Mouse (Mus musculus) heart, postnatal 36 days (tissue): ENCODE data around the gene Rnf26. TPM values are rescaled to one million over a fixed set of nuclear protein-coding genes. Genes with fewer than 3 reads are reported as not detected.

Source experiments
- DNase-seq, 2 experiments: peaks; one replicate each; pipeline ENCODE4 v3.0.0; 2021 to 2022
- intact Hi-C: fragments of 180-260 bp; cut with DNase I; formaldehyde crosslinking; loops from one replicate; pipeline ENCODE4 v1.15.1; 2025
- total RNA-seq, 2 experiments: library from RNA; stranded (reverse); gene quantifications; 2 replicates each; pipeline ENCODE4 v1.2.3; 2021

The Rnf26 gene
- total RNA-seq: 1 to 10 TPM; 6.7 to 7.6 TPM

DNA sequence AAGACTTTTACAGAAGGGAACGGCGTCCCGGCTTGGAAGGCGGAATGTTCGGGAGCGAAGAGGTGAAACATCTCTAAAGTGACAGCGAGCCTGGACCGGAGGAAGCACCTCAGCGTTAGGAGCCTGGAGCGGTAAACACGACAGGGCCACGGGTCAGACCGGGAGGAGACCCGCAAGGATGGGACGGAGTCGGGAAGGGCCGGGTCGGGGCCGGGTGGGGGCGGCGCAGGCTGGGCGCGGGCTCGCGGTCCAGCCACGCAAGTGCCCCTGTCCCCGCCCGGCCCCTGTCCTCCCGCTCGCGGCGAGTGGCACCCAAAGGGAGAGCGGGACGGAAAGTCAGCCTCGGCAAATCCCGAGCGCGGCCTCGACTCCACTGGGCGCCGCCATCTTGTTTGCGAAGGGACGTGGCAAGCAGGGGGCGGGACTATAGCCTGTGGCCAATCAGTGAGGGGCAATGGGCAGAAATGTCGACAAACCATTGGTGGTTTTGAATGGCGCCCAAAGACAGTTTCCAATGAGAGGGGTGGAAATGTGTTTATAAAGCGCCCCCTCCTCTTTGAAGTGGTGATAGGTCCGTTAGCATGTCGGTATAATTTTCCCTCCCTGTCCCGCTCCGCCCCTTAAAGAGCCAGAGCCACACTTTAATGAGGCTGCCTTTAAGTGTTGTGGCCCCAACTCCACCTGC, at the start of gene Rnf26, which contains the start of gene Gm49380:
Rnf26 (minus strand) TSS at position 413 of the 685 bp plus-strand sequence.
Gm49380 (minus strand) TSS at position 396 of the 685 bp plus-strand sequence.
- intact Hi-C loops: no loop called here
- DNase-seq: peak; percentile 93 to 94

DNA sequence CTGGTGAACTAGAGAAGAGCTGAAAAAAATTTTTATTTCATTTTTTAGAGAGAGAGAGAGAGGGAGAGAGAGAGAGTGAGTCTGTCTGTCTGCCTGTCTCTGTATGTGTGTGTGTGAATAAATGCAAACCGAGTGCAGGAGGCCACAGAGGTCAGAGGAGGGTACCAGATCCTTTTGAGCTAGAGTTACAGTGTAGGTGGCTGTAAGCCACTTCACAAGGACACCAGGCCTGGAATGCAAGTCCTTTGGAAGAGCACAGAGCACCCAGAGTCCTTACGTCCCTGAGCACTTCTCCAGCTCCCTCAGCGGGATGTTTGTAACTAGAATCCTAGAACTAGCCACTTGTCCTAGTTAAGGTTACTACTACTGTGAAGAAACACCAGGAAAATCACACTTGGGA, 46.6 kb upstream of the Rnf26 start:
- DNase-seq: no peak
- intact Hi-C loops: no loop called here

DNA sequence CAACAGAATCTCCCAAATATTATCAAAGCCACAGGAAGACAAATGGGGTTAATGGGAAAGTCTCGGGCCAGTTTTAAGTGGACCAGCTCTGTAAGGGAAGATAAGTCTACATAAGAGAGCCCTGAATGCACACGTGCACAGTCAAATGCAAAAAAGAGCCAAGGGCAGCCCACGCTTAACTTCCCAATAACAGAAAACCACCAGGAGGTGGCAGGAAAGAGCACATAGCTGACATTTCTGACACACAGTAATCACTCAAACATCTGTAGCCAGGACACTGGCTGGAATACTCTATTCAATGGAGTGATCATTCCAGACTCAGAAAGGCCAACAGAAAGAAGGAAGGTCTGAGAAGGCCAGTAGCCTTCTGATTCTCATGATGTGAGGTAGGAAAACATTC, 34.0 kb upstream of the Rnf26 start:
- no peak for DNase-seq

DNA sequence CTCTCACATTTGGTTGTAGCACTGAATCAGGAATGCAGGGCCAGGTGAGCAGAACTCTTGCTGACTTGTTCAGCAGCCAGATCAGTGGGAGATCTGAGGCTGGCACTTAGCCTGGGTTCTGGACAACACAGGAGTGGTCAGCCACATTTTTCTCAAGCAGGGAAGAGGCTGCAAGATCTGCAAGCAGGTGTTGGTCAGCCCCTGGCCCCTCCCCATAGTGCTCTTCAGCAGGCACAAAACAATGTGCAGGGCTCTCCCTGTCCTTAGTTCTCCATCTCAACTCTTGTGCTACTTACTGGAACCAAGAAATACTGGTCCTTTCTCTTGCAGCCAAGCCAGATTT, 31.4 kb upstream of the Rnf26 start:
- DNase-seq: no peak
- intact Hi-C loops: no loop called here

More for the DNA sequence above, 34.0 kb upstream of the Rnf26 start:
- intact Hi-C loops: loop anchor here (1.0 kb wide), 1 partner anchor 21 kb away; no protein-coding TSS in a partner anchor

DNA sequence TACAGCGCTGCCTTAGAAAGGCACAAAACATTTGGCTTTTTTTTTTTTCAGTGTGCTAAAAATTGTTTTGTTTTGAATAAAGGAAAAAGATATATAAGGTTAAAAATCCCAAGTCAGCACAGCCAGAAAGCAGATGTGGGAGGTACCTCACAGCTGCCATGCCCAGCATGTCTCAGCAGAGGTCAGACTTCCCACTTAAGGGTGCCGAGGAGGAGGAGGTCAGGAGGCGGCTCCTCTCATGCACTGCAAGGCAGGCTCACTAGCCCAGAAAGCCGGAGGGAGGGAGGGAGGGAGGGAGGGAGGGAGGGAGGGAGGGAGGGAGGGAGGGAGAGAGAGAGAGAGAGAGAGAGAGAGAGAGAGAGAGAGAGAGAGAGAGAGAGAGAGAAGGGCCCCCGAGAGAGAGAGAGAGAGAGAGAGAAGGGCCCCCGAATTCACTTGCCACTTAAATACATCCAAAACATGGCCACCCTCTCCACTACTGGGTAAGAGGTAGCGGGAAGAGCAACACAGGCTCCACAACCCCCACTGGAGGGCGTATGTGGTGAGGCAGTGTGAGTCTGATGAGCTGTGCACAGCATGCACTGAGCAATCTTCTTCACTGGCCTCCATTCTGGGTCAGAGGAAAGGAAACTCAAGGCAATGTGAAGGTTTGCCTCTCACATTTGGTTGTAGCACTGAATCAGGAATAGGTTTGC, 30.9 kb upstream of the Rnf26 start:
- DNase-seq: no peak
- intact Hi-C loops: no loop called here

DNA sequence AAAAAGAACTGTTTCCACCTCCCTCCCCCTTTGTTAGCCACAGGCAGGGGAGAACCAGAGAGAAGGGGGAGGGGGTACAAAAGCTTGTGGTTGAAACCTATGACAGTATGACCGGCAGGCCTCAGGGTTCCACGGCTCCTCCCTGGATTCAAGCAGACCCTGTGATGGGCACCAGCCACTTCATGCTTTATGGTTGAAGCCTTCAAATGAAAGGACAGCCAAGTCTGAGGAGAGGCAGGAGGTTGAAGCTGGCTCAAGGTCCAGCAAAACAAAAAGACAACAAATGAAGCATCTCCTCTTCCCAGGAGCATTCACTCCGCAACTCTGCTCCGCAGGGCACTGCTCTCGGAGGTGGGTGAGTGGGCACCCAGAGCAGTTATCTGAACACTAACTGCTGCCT, 30.1 kb upstream of the Rnf26 start:
- intact Hi-C loops: no loop called here
- no peak for DNase-seq

DNA sequence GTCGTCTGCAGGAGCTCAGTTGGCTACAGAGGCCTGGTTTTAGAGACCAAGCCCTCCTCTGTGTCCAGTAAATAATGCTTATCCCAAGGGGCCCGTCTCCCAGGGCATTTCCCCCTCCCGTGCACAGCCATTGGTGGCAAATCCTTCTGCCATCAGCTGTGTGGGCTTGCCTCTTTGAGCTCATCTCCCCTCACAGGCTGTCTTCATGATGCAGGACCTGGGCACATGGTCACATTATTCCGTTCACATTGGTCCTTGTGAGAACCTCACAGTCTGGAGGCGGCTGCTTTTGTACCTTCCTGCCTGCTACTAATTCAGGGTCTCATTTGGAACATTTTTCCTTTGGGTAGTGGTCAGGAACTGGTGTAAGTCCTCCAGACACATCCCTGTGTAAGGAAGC, 28.6 kb upstream of the Rnf26 start:
- no peak for DNase-seq
- intact Hi-C loops: no loop called here

DNA sequence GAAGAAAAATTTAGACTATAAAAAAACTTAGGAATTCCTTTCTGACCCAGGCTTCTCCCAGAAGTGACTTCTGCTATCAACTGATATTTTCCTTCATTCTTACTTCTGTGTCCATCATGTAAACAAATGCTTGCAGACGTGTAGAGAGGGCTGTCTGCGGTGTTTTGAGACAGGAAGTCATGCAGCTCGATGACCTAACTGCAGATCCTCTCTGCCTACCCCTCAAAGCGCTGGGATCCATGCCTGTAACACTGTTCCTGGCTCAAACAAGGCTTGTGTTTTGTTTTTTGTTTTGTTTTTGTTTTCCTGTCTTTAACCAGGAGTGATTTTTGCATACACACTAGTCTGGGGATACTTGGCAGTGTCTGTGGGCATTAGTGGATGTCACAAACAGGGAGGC, 24.5 kb upstream of the Rnf26 start:
- intact Hi-C loops: no loop called here
- no peak for DNase-seq

DNA sequence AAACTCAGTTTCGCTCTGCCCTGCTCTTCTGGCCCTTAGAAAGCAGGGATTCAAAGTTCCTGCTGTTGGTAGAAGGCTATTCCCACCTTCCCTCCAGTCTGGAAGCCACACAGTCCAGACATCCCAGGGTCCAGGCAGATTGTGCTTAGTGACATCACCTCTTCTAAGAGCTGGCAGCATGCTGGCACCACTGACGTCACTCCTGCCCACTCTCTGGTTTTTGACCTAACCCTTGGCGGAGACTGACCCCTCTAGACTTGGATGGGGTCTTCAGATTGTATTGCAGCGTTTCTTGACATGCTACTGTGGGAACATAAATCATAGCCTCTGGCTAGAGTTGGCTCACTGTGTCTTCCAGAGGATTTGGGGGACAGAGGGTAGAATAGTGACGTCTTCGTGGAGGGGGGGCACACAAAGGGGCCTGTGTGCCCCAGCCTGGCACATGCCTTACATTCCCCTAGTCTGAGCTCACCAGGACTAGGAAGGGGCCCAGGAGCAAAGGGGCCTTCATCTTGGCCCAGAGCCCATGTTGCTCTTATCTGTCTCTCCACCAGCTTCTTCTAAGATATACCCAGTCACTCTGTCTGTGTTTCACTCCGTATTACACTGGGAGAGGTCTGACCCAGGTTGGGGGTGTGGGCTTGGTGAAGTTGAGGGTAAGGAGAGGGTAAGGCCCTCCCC, 22.6 kb upstream of the Rnf26 start:
- DNase-seq: no peak
- intact Hi-C loops: no loop called here

DNA sequence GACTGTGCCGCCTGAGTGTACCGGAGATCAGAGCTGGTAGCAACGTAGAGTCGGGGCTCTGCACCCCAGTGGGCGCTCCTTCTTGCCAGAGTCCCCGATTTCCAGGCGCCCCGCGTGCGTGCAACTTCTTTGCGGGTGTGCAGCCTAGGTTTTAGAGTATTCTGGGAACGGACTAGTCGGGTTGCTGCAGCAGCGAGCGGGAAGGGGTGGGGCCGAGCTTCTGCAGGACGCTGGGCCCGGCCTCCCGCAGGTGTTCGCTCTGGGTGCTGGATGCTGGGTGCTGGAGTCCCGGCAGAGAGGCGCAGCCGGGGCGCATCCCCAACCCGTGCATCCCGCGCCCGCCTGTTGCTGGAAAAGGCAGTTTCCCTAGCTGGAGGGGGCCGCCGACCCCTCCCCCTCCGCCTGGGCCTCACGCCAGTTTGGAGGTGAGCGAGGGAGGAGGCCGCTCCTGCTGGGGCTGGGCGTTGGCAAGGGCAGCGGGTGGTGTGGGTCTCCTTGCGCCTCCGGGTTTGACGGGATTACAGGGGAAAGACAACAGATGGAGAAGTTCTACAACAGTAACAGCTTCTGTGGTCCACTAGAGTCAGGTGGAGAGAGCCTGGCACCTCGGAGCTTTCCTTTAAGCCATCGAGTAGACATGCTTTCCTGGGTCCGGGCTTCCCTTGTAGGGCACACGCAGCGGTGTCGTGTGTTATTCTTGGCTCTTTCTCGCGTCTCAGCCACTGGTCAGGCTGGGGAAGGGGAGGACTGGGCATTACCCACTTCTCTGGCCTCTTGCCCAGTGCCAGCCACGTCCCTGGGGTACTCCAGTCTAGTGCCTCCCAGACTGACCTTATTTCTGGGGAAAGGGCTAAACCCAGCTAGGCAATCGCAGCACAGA, 21.8 kb upstream of the Rnf26 start:
- peak; percentile 64 to 65 for DNase-seq
- intact Hi-C loops: no loop called here

DNA sequence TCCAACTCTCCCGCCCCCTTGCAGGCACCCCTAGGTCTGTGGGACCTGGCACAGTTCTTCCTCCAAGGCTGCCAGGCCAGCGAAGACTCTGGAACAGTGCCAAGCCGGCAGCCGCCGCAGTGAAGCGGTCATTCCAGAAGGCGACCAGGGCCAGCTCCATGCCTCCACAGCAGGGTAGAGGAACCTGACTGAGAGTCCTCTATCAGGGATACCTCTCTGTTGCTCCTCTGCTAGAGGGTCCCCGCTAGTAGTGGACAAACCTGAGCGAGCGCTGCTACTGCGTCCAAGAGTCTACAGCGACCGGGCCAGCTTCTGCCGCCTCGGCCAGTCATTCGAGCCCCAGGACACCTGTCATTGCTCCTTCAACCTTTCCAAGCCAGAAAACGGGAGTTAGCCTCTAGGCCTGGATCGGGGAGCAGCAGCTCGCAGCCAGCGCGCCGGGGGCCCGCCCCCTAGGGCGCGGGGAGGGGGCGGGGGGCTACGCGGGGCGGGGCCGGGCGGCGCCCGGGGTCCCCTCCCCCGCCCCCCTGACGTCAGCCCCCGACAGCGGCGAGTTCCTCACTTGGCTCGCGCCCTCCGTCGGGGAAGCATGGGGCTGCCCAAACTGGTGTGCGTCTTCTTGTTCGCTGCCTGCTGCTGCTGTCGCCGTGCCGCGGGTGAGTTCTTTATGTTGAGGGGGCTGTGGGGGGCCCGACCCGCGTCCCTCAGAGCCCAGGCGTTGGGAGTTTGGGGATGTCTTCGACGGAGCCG, 21.0 kb upstream of the Rnf26 start, which contains the start of gene Mcam:
Mcam (plus strand) TSS at position 369 of the 750 bp plus-strand sequence.
- intact Hi-C loops: no loop called here
- DNase-seq: peak; percentile 68 to 69

DNA sequence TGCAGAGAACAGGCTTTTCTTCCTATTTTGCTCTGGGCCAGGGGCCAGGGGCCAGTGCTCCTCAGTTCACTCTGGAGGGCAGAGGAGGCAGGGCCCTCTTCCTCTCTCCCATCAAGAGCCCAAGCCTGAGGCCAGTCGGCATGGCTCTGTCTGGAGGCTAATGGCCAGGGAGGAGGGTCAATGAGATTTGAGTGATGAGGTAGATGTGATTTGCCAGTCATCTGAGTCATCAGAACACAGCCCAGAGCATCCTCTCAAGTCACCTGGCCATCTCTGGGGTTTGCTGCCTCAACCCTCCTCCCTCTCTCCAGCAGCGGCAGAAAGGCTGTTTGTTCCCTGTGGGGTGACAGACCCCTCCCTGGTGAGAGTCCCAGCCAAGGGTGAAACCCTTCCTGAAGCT, 20.0 kb upstream of the Rnf26 start:
- intact Hi-C loops: no loop called here
- DNase-seq: peak in 1 of 2 experiments; percentile 33

DNA sequence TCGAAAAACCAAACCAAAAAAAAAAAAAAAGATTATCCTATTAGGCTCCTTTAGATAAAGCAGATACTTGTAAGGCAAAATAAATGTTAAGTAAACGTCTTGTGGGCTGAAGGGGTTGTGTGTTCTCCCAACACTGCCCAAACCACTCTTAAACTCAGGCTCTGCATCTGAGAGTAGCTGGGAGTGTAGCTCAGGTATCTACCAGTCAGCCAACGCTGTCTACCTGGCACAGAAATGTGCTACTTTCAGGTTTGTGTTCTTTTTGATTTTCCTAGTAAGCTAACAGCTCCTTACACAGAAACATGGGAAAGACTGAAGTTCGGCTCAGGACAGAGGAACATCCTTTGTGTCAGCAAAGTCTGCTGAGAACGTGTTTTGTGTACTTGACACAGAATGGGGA, 18.9 kb upstream of the Rnf26 start:
- no peak for DNase-seq
- intact Hi-C loops: no loop called here

DNA sequence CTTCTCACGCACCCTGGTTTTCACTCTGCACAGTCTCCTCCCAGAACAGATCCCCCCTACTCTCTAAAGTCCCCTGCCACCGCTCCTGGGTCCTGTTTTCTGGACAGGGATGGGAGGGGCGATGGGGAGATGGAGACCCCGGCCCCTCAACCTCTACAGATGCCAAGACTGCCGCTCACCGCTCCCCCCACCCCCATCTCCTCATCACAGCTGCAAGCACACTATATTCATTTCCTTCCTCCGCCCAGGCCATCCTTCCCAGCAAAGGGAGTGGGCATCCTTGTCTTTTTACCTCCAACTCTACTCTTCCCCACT, 17.9 kb upstream of the Rnf26 start:
- intact Hi-C loops: no loop called here

DNA sequence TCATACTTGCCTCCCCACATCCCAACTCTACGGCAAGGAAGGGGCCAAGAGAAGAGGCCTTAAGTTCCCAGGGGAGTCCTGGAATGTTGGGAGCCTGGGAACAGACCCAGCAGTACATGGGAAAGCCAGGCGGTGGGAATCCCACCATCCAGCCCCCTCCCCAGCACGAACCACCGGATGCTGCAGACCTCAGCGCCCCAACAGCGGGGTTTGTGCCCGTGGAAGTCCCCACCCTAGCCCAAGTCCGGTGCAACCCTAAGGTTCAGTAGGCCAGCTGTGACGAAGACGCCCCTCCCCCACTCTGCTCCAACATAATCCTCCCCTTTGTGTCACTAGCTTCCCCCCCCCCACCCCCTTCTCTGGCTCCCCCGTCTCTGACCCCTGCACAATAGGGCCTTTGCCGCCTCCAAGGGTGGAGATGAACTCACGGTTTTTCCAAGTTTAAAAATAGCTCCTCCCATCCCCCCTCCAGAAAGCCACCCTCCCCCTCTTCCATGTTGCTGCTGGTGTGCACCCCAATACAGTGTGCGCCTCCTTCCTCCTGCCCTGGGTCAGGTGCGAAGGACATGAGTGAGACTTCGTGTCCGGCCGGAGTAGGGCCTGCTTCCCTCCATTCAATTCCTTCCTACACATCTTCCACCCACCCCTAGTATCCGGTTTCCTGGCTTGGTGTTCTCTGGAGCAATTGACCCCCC, 17.4 kb upstream of the Rnf26 start:
- intact Hi-C loops: no loop called here

More for the DNA sequence above, 17.9 kb upstream of the Rnf26 start:
- DNase-seq: no peak

DNA sequence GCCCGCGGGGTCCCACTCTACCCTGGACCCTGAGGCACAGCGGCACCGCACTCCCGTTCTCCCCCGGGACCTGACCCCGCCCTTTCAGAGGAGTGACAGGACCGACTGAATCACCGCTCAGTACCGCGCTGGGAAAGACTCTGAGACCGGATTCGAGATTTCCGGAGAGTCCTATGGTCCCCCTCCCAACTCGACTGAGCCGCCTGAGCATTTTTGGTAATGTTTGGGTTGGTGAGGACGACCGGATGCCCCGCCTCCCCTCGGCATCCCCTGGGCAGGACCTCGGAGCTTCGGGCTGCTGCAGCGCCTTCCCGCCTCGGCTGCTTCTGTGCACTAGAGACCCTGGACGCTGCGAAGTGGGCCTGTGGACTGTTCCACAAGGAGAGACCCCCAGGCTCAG, 16.7 kb upstream of the Rnf26 start:
- DNase-seq: peak; percentile 80 to 85
- intact Hi-C loops: no loop called here

More for the DNA sequence above, 17.4 kb upstream of the Rnf26 start:
- DNase-seq: peak; percentile 52 to 55

DNA sequence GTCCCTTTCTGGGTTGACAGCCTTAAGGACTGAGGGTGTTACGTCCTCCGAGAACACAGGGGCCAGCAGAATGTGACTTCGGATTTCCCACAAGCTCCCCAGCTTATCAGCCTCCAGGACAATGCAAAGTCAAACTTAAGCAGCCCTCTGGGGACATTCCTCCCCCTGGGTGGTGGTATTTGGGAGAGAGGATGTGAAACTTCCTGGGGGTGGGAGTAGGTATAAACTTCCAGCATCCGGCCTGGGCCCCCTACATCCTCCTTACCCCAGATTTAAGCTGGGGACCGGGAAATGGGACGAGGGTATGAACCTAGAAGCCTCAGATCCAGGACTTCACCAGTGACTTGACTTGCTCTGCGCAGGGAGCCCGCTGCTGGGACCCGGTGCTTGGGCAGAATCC, 16.3 kb upstream of the Rnf26 start:
- intact Hi-C loops: loop anchor here (5.0 kb wide), 1 partner anchor 263 kb away; no protein-coding TSS in a partner anchor
- DNase-seq: no peak

DNA sequence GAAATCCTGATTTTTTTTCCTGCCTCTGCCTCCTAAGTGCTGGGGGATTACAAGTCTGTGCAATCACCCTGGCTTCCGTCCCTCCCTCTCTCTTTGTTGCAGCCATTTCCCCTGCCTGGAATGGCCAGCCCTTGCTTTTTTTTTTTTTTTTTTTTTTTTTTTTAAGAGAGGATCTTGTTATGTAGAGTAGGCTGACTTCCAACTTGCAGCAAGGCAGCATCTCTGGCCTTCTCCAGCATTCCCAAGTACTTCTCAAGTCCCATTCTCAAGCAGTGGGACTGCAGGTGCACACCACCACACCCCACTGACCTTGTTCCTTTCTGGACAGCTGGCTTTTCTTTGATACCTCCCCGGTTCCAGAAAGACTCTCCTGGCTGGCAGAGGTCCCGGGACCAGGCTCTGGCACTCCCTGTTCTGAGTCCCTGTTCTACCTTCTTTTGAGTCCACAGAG, 14.1 kb upstream of the Rnf26 start:
- intact Hi-C loops: loop anchor here (5.0 kb wide), 1 partner anchor 265 kb away; no protein-coding TSS in a partner anchor
- peak in 1 of 2 experiments; percentile 41 for DNase-seq

DNA sequence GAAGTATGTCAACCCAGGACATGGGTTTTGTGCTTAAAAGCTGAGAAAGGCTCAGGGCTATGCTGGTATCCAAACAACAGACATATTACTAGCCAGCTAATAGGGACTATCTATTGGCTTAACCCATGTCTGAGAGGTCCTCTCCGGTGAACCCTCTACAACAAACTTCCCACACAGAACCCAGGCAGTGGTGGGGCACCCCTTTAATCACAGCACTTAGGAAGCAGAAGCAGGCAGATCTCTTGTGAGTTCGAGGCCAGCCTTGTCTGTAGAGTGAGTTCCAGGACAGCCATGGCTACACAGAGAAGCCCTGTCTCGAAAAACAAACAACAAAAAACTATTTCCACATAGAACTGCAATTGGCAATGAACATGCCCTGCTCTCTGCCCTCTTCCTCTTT, 13.4 kb upstream of the Rnf26 start:
- DNase-seq: no peak
- intact Hi-C loops: loop anchor here (1.0 to 5.0 kb wide), 3 partner anchors 21 to 266 kb away; no protein-coding TSS in a partner anchor
